Mouse (Mus musculus): ENCODE measurements around the gene Fcrls. TPM values are rescaled to one million over a fixed set of nuclear protein-coding genes. Genes with fewer than 3 reads are reported as not detected.

Gene Fcrls
- 4.7 and 13.7 TPM in 2 replicates for polyA plus RNA-seq (2012; ENCODE audit: insufficient read depth, insufficient read length, missing spikeins)

GRCm38 (mm10) chr3:87263436-87263835 is at the start of gene Fcrls:
Gene Fcrls (minus strand): TSS chr3:87263738.
- H3K4me1 ChIP-seq (ENCODE audit: control insufficient read depth, insufficient read depth, insufficient read length, low read length): no peaks in the 10 kb centered on the region
- H3K27ac ChIP-seq (replicated peaks; ENCODE audit: low read depth, low read length): peak within 1 kb of the TSS; percentile 52
- peak within 1 kb of the TSS; percentile 47 for H3K4me3 ChIP-seq (ENCODE audit: insufficient read depth, low read depth, low read length)

- Histone ChIP-seq H3K27ac (replicated peaks; ENCODE audit: low read depth, low read length) (no peak overlapping the region), H3K4me3 (ENCODE audit: insufficient read depth, low read depth, low read length) (no peak overlapping the region), H3K4me1 (ENCODE audit: control insufficient read depth, insufficient read depth, insufficient read length, low read length) (no peaks in the 10 kb centered on the region)
These were observed 46.4 kb upstream of the Fcrls start for GRCm38 (mm10) chr3:87309922-87310321.

- no peak overlapping the region for H3K27ac ChIP-seq (replicated peaks; ENCODE audit: low read depth, low read length)
- no peaks in the 10 kb centered on the region for H3K4me1 ChIP-seq (ENCODE audit: control insufficient read depth, insufficient read depth, insufficient read length, low read length)
- H3K4me3 ChIP-seq (ENCODE audit: insufficient read depth, low read depth, low read length): no peak overlapping the region
These were observed 36.4 kb upstream of the Fcrls start for GRCm38 (mm10) chr3:87299901-87300300.

- Histone ChIP-seq H3K4me3 (ENCODE audit: insufficient read depth, low read depth, low read length) (no peak overlapping the region), H3K27ac (replicated peaks; ENCODE audit: low read depth, low read length) (no peak overlapping the region), H3K4me1 (ENCODE audit: control insufficient read depth, insufficient read depth, insufficient read length, low read length) (no peaks in the 10 kb centered on the region)
These were observed 10.8 kb upstream of the Fcrls start for GRCm38 (mm10) chr3:87274372-87274771.

GRCm38 (mm10) chr3:87266581-87266980 is 3.0 kb upstream of the Fcrls start:
- Histone ChIP-seq H3K4me3 (ENCODE audit: insufficient read depth, low read depth, low read length) (no peak overlapping the region), H3K4me1 (ENCODE audit: control insufficient read depth, insufficient read depth, insufficient read length, low read length) (no peaks in the 10 kb centered on the region), H3K27ac (replicated peaks; ENCODE audit: low read depth, low read length) (no peak overlapping the region)

GRCm38 (mm10) chr3:87255239-87255638 is 8.3 kb downstream of the Fcrls start:
- Histone ChIP-seq H3K4me1 (ENCODE audit: control insufficient read depth, insufficient read depth, insufficient read length, low read length) (no peaks in the 10 kb centered on the region), H3K4me3 (ENCODE audit: insufficient read depth, low read depth, low read length) (no peak overlapping the region), H3K27ac (replicated peaks; ENCODE audit: low read depth, low read length) (no peak overlapping the region)

- no peak overlapping the region for H3K4me3 ChIP-seq (ENCODE audit: insufficient read depth, low read depth, low read length)
- H3K27ac ChIP-seq (replicated peaks; ENCODE audit: low read depth, low read length): no peak overlapping the region
- no peaks in the 10 kb centered on the region for H3K4me1 ChIP-seq (ENCODE audit: control insufficient read depth, insufficient read depth, insufficient read length, low read length)
These were observed 14.0 kb downstream of the Fcrls start for GRCm38 (mm10) chr3:87249571-87249970.

GRCm38 (mm10) chr3:87247292-87247691 is 16.2 kb downstream of the Fcrls start:
- H3K4me1 ChIP-seq (ENCODE audit: control insufficient read depth, insufficient read depth, insufficient read length, low read length): no peaks in the 10 kb centered on the region
- H3K27ac ChIP-seq (replicated peaks; ENCODE audit: low read depth, low read length): no peak overlapping the region
- H3K4me3 ChIP-seq (ENCODE audit: insufficient read depth, low read depth, low read length): no peak overlapping the region

GRCm38 (mm10) chr3:87243654-87244053 is 19.9 kb downstream of the Fcrls start:
- Histone ChIP-seq H3K4me1 (ENCODE audit: control insufficient read depth, insufficient read depth, insufficient read length, low read length) (no peaks in the 10 kb centered on the region), H3K27ac (replicated peaks; ENCODE audit: low read depth, low read length) (no peak overlapping the region), H3K4me3 (ENCODE audit: insufficient read depth, low read depth, low read length) (no peak overlapping the region)

GRCm38 (mm10) chr3:87240909-87241308 is 22.6 kb downstream of the Fcrls start:
- Histone ChIP-seq H3K4me1 (ENCODE audit: control insufficient read depth, insufficient read depth, insufficient read length, low read length) (no peaks in the 10 kb centered on the region), H3K4me3 (ENCODE audit: insufficient read depth, low read depth, low read length) (no peak overlapping the region), H3K27ac (replicated peaks; ENCODE audit: low read depth, low read length) (no peak overlapping the region)

- Histone ChIP-seq H3K4me1 (ENCODE audit: control insufficient read depth, insufficient read depth, insufficient read length, low read length) (no peaks in the 10 kb centered on the region), H3K27ac (replicated peaks; ENCODE audit: low read depth, low read length) (no peak overlapping the region), H3K4me3 (ENCODE audit: insufficient read depth, low read depth, low read length) (no peak overlapping the region)
These were observed 39.9 kb downstream of the Fcrls start for GRCm38 (mm10) chr3:87223636-87224035.

GRCm38 (mm10) chr3:87222346-87222745 is 41.2 kb downstream of the Fcrls start:
- no peaks in the 10 kb centered on the region for H3K4me1 ChIP-seq (ENCODE audit: control insufficient read depth, insufficient read depth, insufficient read length, low read length)
- H3K27ac ChIP-seq (replicated peaks; ENCODE audit: low read depth, low read length): no peak overlapping the region
- no peak overlapping the region for H3K4me3 ChIP-seq (ENCODE audit: insufficient read depth, low read depth, low read length)

GRCm38 (mm10) chr3:87215176-87215575 is 48.4 kb downstream of the Fcrls start:
- Histone ChIP-seq H3K4me3 (ENCODE audit: insufficient read depth, low read depth, low read length) (no peak overlapping the region), H3K4me1 (ENCODE audit: control insufficient read depth, insufficient read depth, insufficient read length, low read length) (no peaks in the 10 kb centered on the region), H3K27ac (replicated peaks; ENCODE audit: low read depth, low read length) (no peak overlapping the region)

- H3K4me3 ChIP-seq (ENCODE audit: insufficient read depth, low read depth, low read length): no peak overlapping the region
- no peaks in the 10 kb centered on the region for H3K4me1 ChIP-seq (ENCODE audit: control insufficient read depth, insufficient read depth, insufficient read length, low read length)
These were observed 49.2 kb downstream of the Fcrls start for GRCm38 (mm10) chr3:87214221-87214864.

GRCm38 (mm10) chr3:87206336-87207075 is 57.0 kb downstream of the Fcrls start:
- Histone ChIP-seq H3K4me1 (ENCODE audit: control insufficient read depth, insufficient read depth, insufficient read length, low read length) (no peaks in the 10 kb centered on the region), H3K27ac (replicated peaks; ENCODE audit: low read depth, low read length) (no peak overlapping the region), H3K4me3 (ENCODE audit: insufficient read depth, low read depth, low read length) (no peak overlapping the region)

More at GRCm38 (mm10) chr3:87214221-87214864, 49.2 kb downstream of the Fcrls start:
- H3K27ac ChIP-seq (replicated peaks; ENCODE audit: low read depth, low read length): no peak overlapping the region

Data from brown adipose tissue, adult 24 weeks (tissue).